13 mouse cellular contexts compared by ENCODE assay signal in the genomic region with DNA sequence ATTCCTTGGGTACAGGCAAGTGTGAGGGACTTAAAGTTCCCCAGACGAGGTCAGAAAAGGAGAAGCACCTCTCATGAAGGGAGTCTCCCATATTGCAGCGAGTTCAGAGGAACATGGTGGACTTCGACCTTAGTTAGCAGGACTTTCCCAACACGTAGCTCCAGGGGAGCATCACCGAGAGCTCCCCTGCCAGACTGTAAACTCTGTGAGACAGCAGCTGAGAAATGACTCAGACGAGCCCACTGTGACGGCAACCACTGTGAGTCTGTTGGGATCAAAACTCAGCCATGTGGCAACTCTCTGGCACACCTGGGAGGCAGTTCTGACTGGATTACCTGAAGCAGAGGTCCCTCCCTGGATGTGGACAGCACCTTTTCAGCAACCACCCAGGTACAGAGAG.
"Had no signal": no experiment of that assay in that cellular context is flagged by ENCODE, and none has a peak within 500 bp of the region (broad histone marks: within the 10 kb centered on the region; RNA-seq: fewer than 3 reads in every experiment).

No protein-coding gene starts in this region.

- H3K27ac ChIP-seq: midbrain, embryonic 10.5 days; midbrain, embryonic 12.5 days; neural tube, embryonic 12.5 days; stomach, embryonic 15.5 days; stomach, postnatal 0 days had no signal

- H3K27me3 ChIP-seq: midbrain, embryonic 12.5 days; neural tube, embryonic 12.5 days; stomach, embryonic 15.5 days had no signal

- H3K4me3 ChIP-seq: midbrain, embryonic 10.5 days; midbrain, embryonic 12.5 days; neural tube, embryonic 12.5 days; stomach, embryonic 15.5 days had no signal

- H3K4me1 ChIP-seq: midbrain, embryonic 10.5 days; midbrain, embryonic 12.5 days; neural tube, embryonic 12.5 days; stomach, embryonic 15.5 days had no signal

- H3K9ac ChIP-seq: lung, embryonic 14.5 days; midbrain, embryonic 12.5 days; neural tube, embryonic 12.5 days; stomach, embryonic 15.5 days had no signal

- H3K4me2 ChIP-seq: lung, embryonic 14.5 days; midbrain, embryonic 12.5 days; neural tube, embryonic 12.5 days; stomach, embryonic 15.5 days had no signal

- DNase-seq: lung, embryonic 14.5 days; lung, postnatal 10 days; lung, postnatal 4 days; midbrain, embryonic 14.5 days; right cerebral cortex, postnatal 14 days; thymus, adult 2 months; thymus, postnatal 25 days; thymus, postnatal 4 days had no signal

- H3K9me3 ChIP-seq: midbrain, embryonic 10.5 days; midbrain, embryonic 12.5 days; neural tube, embryonic 12.5 days; stomach, embryonic 15.5 days had no signal
